Mouse (Mus musculus): ENCODE data around the gene Kat5. TPM values are rescaled to one million over a fixed set of nuclear protein-coding genes. Genes with fewer than 3 reads are reported as not detected.

The Kat5 gene
- total and polyA plus RNA-seq, 3 experiments: 46.5 to 106 (median 62.8) TPM

GRCm38 (mm10) chr19:5580776-5581175 is 29.3 kb downstream of the Kat5 start:
- in situ Hi-C loops (cut with MboI; ENCODE audit: low pct_ligation_motif_present, low pct_unique_long_range_greater_than_20kb, low sequenced_read_pairs) (no loop called here), dilution Hi-C loops (cut with MboI; ENCODE audit: extremely low pct_ligation_motif_present, extremely low pct_unique_long_range_greater_than_20kb, low sequenced_read_pairs) (no loop called here)
- Histone ChIP-seq H3K4me3 (replicated peaks in 1 of 3; ENCODE audit: low read depth in 2 of 3, low read length in 2 of 3, poor library complexity in 1 of 3) (no peak overlapping the region), H3K9me3 (replicated peaks; ENCODE audit: low read length) (no peaks in the 10 kb centered on the region), H3K36me3 (replicated peaks in 1 of 2; ENCODE audit: control insufficient read depth in 1 of 2, insufficient read depth in 1 of 2, low read length in 1 of 2) (no peaks in the 10 kb centered on the region), H3K4me1 (ENCODE audit: control insufficient read depth in 1 of 2, insufficient read depth in 2 of 2) (no peaks in the 10 kb centered on the region), H3K27ac (ENCODE audit: insufficient read depth, low read depth) (no peak overlapping the region), H3K9ac (ENCODE audit: insufficient read depth, low read depth) (no peak overlapping the region), H3K4me2 (ENCODE audit: insufficient read depth, low read depth, poor library complexity, severe bottlenecking) (no peak overlapping the region), H3K27me3 (replicated peaks) (peaks cover 16% of the 10 kb centered on the region), H3K79me2 (replicated peaks; ENCODE audit: control insufficient read depth, extremely low read depth, insufficient read depth, poor library complexity, severe bottlenecking) (no peaks in the 10 kb centered on the region)
- DNase-seq (ENCODE audit: extremely low read depth): no peak
- TF ChIP-seq ZNF384 (IDR thresholded peaks at IDR 0.05; ENCODE audit: low read depth, low read length) (no peak), BHLHE40 (IDR thresholded peaks at IDR 0.05; ENCODE audit: low read depth, low read length) (no peak)

DNA sequence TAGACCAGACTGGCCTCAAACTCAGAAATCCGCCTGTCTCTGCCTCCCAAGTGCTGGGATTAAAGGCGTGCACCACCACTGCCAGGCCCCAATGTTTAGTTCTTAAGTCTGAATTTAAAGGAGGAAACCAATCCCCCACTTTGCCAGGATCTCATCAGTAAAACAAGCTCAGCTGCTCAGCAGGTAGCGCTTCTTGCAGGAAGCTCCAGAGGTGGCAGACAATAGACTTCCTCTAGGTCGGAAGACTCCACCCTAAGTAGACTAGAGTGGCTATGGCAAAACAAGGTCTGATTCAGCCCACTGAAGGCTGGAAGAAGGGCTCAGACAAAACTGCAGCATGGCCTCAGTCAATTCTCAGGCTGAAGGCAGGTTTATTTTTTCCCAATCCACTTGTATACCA is 30.1 kb downstream of the Kat5 start:
- Histone ChIP-seq H3K27ac (ENCODE audit: insufficient read depth, low read depth) (no peak overlapping the region), H3K4me3 (replicated peaks in 1 of 3; ENCODE audit: low read depth in 2 of 3, low read length in 2 of 3, poor library complexity in 1 of 3) (no peak overlapping the region), H3K4me1 (ENCODE audit: control insufficient read depth in 1 of 2, insufficient read depth in 2 of 2) (no peaks in the 10 kb centered on the region), H3K79me2 (replicated peaks; ENCODE audit: control insufficient read depth, extremely low read depth, insufficient read depth, poor library complexity, severe bottlenecking) (no peaks in the 10 kb centered on the region), H3K36me3 (replicated peaks in 1 of 2; ENCODE audit: control insufficient read depth in 1 of 2, insufficient read depth in 1 of 2, low read length in 1 of 2) (no peaks in the 10 kb centered on the region), H3K9ac (ENCODE audit: insufficient read depth, low read depth) (no peak overlapping the region), H3K9me3 (replicated peaks; ENCODE audit: low read length) (no peaks in the 10 kb centered on the region), H3K27me3 (replicated peaks) (peaks cover 12% of the 10 kb centered on the region), H3K4me2 (ENCODE audit: insufficient read depth, low read depth, poor library complexity, severe bottlenecking) (no peak overlapping the region)
- dilution Hi-C loops (cut with MboI; ENCODE audit: extremely low pct_ligation_motif_present, extremely low pct_unique_long_range_greater_than_20kb, low sequenced_read_pairs): no loop called here
- DNase-seq (ENCODE audit: extremely low read depth): no peak
- in situ Hi-C loops (cut with MboI; ENCODE audit: low pct_ligation_motif_present, low pct_unique_long_range_greater_than_20kb, low sequenced_read_pairs): no loop called here
- TF ChIP-seq KAT2A (IDR thresholded peaks at IDR 0.05; ENCODE audit: insufficient replicate concordance, low read length): no peak
- no peak for TF ChIP-seq HCFC1 (IDR thresholded peaks at IDR 0.05; ENCODE audit: low read depth, low read length)
- TF ChIP-seq NELFE (IDR thresholded peaks at IDR 0.05; ENCODE audit: low read depth, low read length): no peak
- no peak for TF ChIP-seq ZNF384 (IDR thresholded peaks at IDR 0.05; ENCODE audit: low read depth, low read length)
- no peak for TF ChIP-seq MYC (IDR thresholded peaks at IDR 0.05; ENCODE audit: low read depth, low read length)
- TF ChIP-seq ETS1 (conservative IDR thresholded peaks at IDR 0.05; ENCODE audit: low read depth, low read length): no peak
- no peak for TF ChIP-seq BHLHE40 (IDR thresholded peaks at IDR 0.05; ENCODE audit: low read depth, low read length)
- no peak for TF ChIP-seq NRF1 (IDR thresholded peaks at IDR 0.05; ENCODE audit: low read depth, low read length)
- no peak for TF ChIP-seq ZC3H11A (IDR thresholded peaks at IDR 0.05; ENCODE audit: low read depth, low read length)
- no peak for TF ChIP-seq ZKSCAN1 (IDR thresholded peaks at IDR 0.05; ENCODE audit: borderline replicate concordance, low read depth, low read length)
- no peak for TF ChIP-seq CHD2 (IDR thresholded peaks at IDR 0.05; ENCODE audit: low read length)
- TF ChIP-seq E2F4 (IDR thresholded peaks at IDR 0.05; ENCODE audit: insufficient replicate concordance, low read depth, low read length): no peak
- TF ChIP-seq MEF2A (IDR thresholded peaks at IDR 0.05; ENCODE audit: borderline replicate concordance, low read depth, low read length): no peak
- TF ChIP-seq JUND (conservative IDR thresholded peaks at IDR 0.05; ENCODE audit: low read depth, low read length): no peak
- TF ChIP-seq CTCF (conservative IDR thresholded peaks at IDR 0.05 in 1 of 2, IDR thresholded peaks at IDR 0.05 in 1 of 2; ENCODE audit: low read depth in 2 of 2, low read length in 2 of 2): no peak
- TF ChIP-seq TCF12 (IDR thresholded peaks at IDR 0.05; ENCODE audit: low read depth, low read length): no peak
- no peak for TF ChIP-seq IRF4 (IDR thresholded peaks at IDR 0.05; ENCODE audit: low read depth, low read length)
- TF ChIP-seq RCOR1 (conservative IDR thresholded peaks at IDR 0.05; ENCODE audit: low read depth, low read length): no peak
